Mouse (Mus musculus): ENCODE measurements around the gene Foxk1. TPM values are rescaled to one million over a fixed set of nuclear protein-coding genes. Genes with fewer than 3 reads are reported as not detected.
A peak's percentile ranks its signal among the peaks of the same experiment; 100 is the strongest.

Foxk1 gene
- polyA plus RNA-seq, 2 experiments: 6.0 to 18.6 TPM

DNA sequence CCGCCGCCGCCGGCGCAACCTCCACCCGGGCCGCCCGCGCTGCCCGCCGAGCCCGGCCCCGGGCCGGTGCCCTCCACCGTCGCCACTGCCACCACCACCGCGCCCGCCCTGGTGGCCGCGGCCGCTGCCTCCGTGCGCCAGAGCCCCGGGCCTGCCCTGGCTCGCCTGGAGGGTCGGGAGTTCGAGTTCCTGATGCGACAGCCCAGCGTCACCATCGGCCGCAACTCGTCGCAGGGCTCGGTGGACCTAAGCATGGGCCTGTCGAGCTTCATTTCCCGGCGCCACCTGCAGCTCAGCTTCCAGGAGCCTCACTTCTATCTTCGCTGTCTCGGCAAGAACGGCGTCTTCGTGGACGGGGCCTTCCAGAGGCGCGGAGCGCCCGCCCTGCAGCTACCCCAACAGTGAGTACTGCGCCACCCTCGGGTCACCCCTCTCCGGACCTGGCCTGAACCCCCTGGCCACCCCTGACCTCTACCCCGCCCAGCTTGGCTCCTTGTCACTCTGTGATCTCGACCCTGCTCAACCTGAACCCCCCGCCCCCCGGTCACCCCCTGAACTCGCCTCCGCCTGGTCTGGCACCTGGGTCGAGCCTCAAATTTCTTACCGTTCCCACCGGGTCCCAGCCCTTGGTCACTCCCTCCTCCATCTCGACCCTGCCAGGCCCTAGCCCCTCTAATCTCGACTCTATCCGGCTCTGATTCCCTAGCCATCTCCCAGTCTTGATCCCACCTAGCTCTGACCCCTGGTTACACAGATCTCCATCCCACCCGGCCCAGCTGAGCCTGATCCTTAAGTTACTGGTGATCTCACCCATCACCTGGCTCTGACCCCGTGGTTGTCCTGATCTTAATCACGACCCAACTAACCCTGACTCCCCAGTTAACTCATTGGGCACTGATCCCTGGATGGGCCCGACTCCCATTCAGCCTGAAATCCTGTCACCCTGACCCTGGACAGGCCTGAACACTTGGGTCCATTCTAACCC lies 636 bp downstream of the Foxk1 start:
- Histone ChIP-seq H3K9ac (ENCODE audit: low read depth, low read length, severe bottlenecking) (peak overlapping the region; percentile 92), H3K27me3 (ENCODE audit: control insufficient read depth, insufficient read depth, low read length) (no peaks in the 10 kb centered on the region), H3K9me3 (ENCODE audit: control insufficient read depth, low read length) (no peaks in the 10 kb centered on the region), H3K36me3 (ENCODE audit: control insufficient read depth, insufficient read depth, low read length) (peaks cover 10% of the 10 kb centered on the region), H3K4me2 (replicated peaks; ENCODE audit: low read depth, low read length, severe bottlenecking) (peak overlapping the region; percentile 87), H3K4me3 (replicated peaks; ENCODE audit: low read length) (peak overlapping the region; percentile 98), H3K27ac (replicated peaks; ENCODE audit: low read depth, low read length) (peak overlapping the region; percentile 83), H3K4me1 (ENCODE audit: control insufficient read depth, insufficient read depth, low read length) (peaks cover 29% of the 10 kb centered on the region)
- ATAC-seq (ENCODE audit: low FRiP score, low read depth) (peak; percentile 63), DNase-seq (ENCODE audit: low spot score) (no peak)
- TF ChIP-seq POLR2A (IDR thresholded peaks at IDR 0.05; ENCODE audit: borderline replicate concordance, extremely low read depth, insufficient read depth, insufficient read length): no peak
- WGBS: 1% methylated on average over 33 of the region's 67 CpGs

DNA sequence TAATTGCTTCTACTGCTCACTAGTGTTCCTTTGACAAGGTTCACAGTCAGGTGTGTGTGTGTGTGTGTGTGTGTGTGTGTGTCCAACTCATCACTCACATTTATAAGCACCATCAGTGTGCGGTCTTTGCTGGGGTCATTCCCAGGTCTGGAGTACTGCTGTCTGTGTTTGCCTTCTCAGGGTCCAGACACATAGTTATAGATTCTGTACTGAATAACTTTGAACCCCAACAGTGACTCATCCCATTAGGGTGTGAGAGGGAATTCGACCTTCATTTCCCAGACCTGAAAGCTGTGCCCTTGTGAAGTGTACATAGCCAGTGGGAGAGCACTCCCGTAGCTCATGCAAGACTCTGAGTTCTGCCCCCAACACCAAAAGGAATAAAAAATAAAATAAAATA lies 2.4 kb downstream of the Foxk1 start:
- H3K4me3 ChIP-seq (replicated peaks; ENCODE audit: low read length): peak overlapping the region; percentile 98
- H3K27me3 ChIP-seq (ENCODE audit: control insufficient read depth, insufficient read depth, low read length): no peaks in the 10 kb centered on the region
- no peak for DNase-seq (ENCODE audit: low spot score)
- no peak for TF ChIP-seq POLR2A (IDR thresholded peaks at IDR 0.05; ENCODE audit: borderline replicate concordance, extremely low read depth, insufficient read depth, insufficient read length)
- H3K36me3 ChIP-seq (ENCODE audit: control insufficient read depth, insufficient read depth, low read length): peaks cover 10% of the 10 kb centered on the region
- no peak overlapping the region for H3K27ac ChIP-seq (replicated peaks; ENCODE audit: low read depth, low read length)
- H3K4me2 ChIP-seq (replicated peaks; ENCODE audit: low read depth, low read length, severe bottlenecking): peak overlapping the region; percentile 87
- 0 out of 2 replicates have a peak overlapping the region, but pooled peaks have one; percentile 92 for H3K9ac ChIP-seq (ENCODE audit: low read depth, low read length, severe bottlenecking)
- no peak for ATAC-seq (ENCODE audit: low FRiP score, low read depth)
- H3K4me1 ChIP-seq (ENCODE audit: control insufficient read depth, insufficient read depth, low read length): peaks cover 29% of the 10 kb centered on the region
- H3K9me3 ChIP-seq (ENCODE audit: control insufficient read depth, low read length): no peaks in the 10 kb centered on the region
- 81% methylated on average over 3 of the region's 3 CpGs for WGBS

DNA sequence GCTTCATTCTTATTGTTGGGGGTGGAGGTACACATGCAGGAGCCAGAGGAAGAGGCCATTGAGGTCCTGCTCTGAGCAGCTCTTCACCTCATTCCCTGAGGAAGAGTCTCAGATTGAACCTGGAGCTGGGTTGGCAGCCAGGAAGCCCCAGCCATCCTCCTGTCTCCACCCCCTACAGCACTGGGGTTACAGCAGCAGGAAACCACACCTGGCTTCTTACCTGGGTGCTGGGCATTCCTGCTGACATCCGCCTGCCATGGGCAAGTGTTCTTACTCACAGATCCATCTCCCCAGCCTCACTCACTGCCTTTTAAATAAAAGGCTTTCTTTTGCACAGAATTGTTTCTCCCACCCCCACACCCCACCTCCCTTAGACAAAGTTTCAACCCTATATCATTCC lies 3.0 kb downstream of the Foxk1 start:
- DNase-seq (ENCODE audit: low spot score): no peak
- no peak overlapping the region for H3K4me3 ChIP-seq (replicated peaks; ENCODE audit: low read length)
- H3K36me3 ChIP-seq (ENCODE audit: control insufficient read depth, insufficient read depth, low read length): peaks cover 10% of the 10 kb centered on the region
- H3K4me1 ChIP-seq (ENCODE audit: control insufficient read depth, insufficient read depth, low read length): peaks cover 30% of the 10 kb centered on the region
- no peak for TF ChIP-seq POLR2A (IDR thresholded peaks at IDR 0.05; ENCODE audit: borderline replicate concordance, extremely low read depth, insufficient read depth, insufficient read length)
- no peak overlapping the region for H3K4me2 ChIP-seq (replicated peaks; ENCODE audit: low read depth, low read length, severe bottlenecking)
- no peaks in the 10 kb centered on the region for H3K9me3 ChIP-seq (ENCODE audit: control insufficient read depth, low read length)
- H3K27me3 ChIP-seq (ENCODE audit: control insufficient read depth, insufficient read depth, low read length): no peaks in the 10 kb centered on the region
- no peak for ATAC-seq (ENCODE audit: low FRiP score, low read depth)
- H3K9ac ChIP-seq (ENCODE audit: low read depth, low read length, severe bottlenecking): no peak overlapping the region
- 78% methylated on average over 1 of the region's 1 CpGs for WGBS
- H3K27ac ChIP-seq (replicated peaks; ENCODE audit: low read depth, low read length): no peak overlapping the region

DNA sequence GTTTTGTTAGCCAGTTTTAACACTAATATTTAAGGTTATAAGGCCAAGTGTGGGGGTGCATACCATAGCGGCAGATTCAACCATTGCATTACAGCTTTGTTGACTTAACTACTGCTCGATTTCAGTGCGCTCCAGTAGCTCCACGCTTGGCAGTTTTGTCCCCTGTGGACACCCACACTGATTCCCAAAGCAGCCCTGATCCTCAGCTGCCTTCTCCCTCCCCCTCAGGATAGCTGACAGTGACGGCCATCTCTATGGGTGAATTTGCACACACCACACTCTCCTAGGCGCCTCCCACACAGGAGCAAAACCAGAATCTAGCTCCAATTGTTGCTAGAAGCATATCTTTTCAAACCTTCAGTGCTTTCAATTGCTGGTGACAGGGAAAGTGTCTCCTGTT lies 4.1 kb downstream of the Foxk1 start:
- 88% methylated on average over 6 of the region's 6 CpGs for WGBS
- no peak for ATAC-seq (ENCODE audit: low FRiP score, low read depth)
- Histone ChIP-seq H3K27me3 (ENCODE audit: control insufficient read depth, insufficient read depth, low read length) (no peaks in the 10 kb centered on the region), H3K4me3 (replicated peaks; ENCODE audit: low read length) (no peak overlapping the region), H3K9me3 (ENCODE audit: control insufficient read depth, low read length) (no peaks in the 10 kb centered on the region), H3K27ac (replicated peaks; ENCODE audit: low read depth, low read length) (no peak overlapping the region), H3K4me2 (replicated peaks; ENCODE audit: low read depth, low read length, severe bottlenecking) (no peak overlapping the region), H3K9ac (ENCODE audit: low read depth, low read length, severe bottlenecking) (no peak overlapping the region), H3K36me3 (ENCODE audit: control insufficient read depth, insufficient read depth, low read length) (peaks cover 10% of the 10 kb centered on the region), H3K4me1 (ENCODE audit: control insufficient read depth, insufficient read depth, low read length) (peaks cover 37% of the 10 kb centered on the region)
- TF ChIP-seq POLR2A (IDR thresholded peaks at IDR 0.05; ENCODE audit: borderline replicate concordance, extremely low read depth, insufficient read depth, insufficient read length): no peak
- DNase-seq (ENCODE audit: low spot score): no peak

DNA sequence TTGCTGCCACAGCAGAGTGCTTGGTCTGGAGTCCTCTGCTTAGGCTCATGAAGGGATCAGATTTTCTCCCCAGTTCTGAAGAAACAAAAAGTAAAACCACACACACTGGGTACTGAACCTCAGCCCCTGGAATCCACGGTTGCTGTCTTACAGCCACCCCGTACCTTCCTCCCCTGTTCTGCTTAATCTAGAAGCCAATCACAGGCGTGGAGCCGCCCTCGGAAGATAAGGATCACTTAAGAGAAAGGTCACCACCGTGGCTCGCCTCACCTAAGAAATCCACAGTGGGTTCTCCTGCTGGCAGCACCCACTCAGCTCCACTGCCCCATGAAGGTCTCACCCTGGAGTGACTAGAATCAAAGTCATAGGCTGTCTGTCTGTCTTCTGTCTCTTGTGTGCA lies 5.1 kb downstream of the Foxk1 start:
- DNase-seq (ENCODE audit: low spot score) (no peak), ATAC-seq (ENCODE audit: low FRiP score, low read depth) (no peak)
- Histone ChIP-seq H3K4me1 (ENCODE audit: control insufficient read depth, insufficient read depth, low read length) (peaks cover 34% of the 10 kb centered on the region), H3K27ac (replicated peaks; ENCODE audit: low read depth, low read length) (no peak overlapping the region), H3K9me3 (ENCODE audit: control insufficient read depth, low read length) (no peaks in the 10 kb centered on the region), H3K4me3 (replicated peaks; ENCODE audit: low read length) (no peak overlapping the region), H3K4me2 (replicated peaks; ENCODE audit: low read depth, low read length, severe bottlenecking) (no peak overlapping the region), H3K36me3 (ENCODE audit: control insufficient read depth, insufficient read depth, low read length) (peaks cover 10% of the 10 kb centered on the region), H3K27me3 (ENCODE audit: control insufficient read depth, insufficient read depth, low read length) (no peaks in the 10 kb centered on the region), H3K9ac (ENCODE audit: low read depth, low read length, severe bottlenecking) (no peak overlapping the region)
- 91% methylated on average over 7 of the region's 7 CpGs for WGBS
- TF ChIP-seq POLR2A (IDR thresholded peaks at IDR 0.05; ENCODE audit: borderline replicate concordance, extremely low read depth, insufficient read depth, insufficient read length): no peak
